Mouse (Mus musculus): ENCODE results near the gene Wdr34. TPM values are rescaled to one million over a fixed set of nuclear protein-coding genes. Genes with fewer than 3 reads are reported as not detected.

The Wdr34 gene
- polyA plus RNA-seq (2015; fragmentation: Nextera tagmentation; extraction: Ambion mirVana) = 5.3 and 5.7 TPM in 2 replicates

- peaks cover 9% of the 10 kb centered on the region for H3K4me1 ChIP-seq (ENCODE audit: control insufficient read depth, low read depth, low read length)
- H3K36me3 ChIP-seq (ENCODE audit: control insufficient read depth, insufficient read depth) = no peaks in the 10 kb centered on the region
- no peaks in the 10 kb centered on the region for H3K9me3 ChIP-seq (replicated peaks; ENCODE audit: control insufficient read depth, low read length)
- no peaks in the 10 kb centered on the region for H3K27me3 ChIP-seq (ENCODE audit: control insufficient read depth, insufficient read depth, low read depth, low read length)
- peak within 1 kb of the TSS; percentile 71 for H3K9ac ChIP-seq (ENCODE audit: low read depth, low read length)
- H3K4me3 ChIP-seq (ENCODE audit: low read depth, low read length) = peak within 1 kb of the TSS; percentile 74
- H3K4me2 ChIP-seq (ENCODE audit: low read depth, low read length) = peak within 1 kb of the TSS; percentile 90
- peak; percentile 96 for ATAC-seq (ENCODE audit: low read depth)
- under 1% methylated on average over 54 of the region's 54 CpGs for WGBS (ENCODE audit: insufficient replicate concordance)
- peak within 1 kb of the TSS; percentile 89 for H3K27ac ChIP-seq (ENCODE audit: low read length)
Observed at GRCm38 (mm10) chr2:30048699-30049388, at the start of gene Wdr34. Gene Wdr34 (minus strand): TSS chr2:30048881.

- Histone ChIP-seq H3K4me1 (ENCODE audit: control insufficient read depth, low read depth, low read length) (peaks cover 34% of the 10 kb centered on the region), H3K4me3 (ENCODE audit: low read depth, low read length) (no peak overlapping the region), H3K27ac (ENCODE audit: low read length) (no peak overlapping the region), H3K9ac (ENCODE audit: low read depth, low read length) (no peak overlapping the region), H3K27me3 (ENCODE audit: control insufficient read depth, insufficient read depth, low read depth, low read length) (no peaks in the 10 kb centered on the region), H3K9me3 (replicated peaks; ENCODE audit: control insufficient read depth, low read length) (no peaks in the 10 kb centered on the region), H3K4me2 (ENCODE audit: low read depth, low read length) (no peak overlapping the region), H3K36me3 (ENCODE audit: control insufficient read depth, insufficient read depth) (peaks cover 2% of the 10 kb centered on the region)
- 60% methylated on average over 2 of the region's 2 CpGs for WGBS (ENCODE audit: insufficient replicate concordance)
- ATAC-seq (ENCODE audit: low read depth) = no peak
Observed at GRCm38 (mm10) chr2:30095882-30096527, 47.3 kb upstream of the Wdr34 start.

DNA sequence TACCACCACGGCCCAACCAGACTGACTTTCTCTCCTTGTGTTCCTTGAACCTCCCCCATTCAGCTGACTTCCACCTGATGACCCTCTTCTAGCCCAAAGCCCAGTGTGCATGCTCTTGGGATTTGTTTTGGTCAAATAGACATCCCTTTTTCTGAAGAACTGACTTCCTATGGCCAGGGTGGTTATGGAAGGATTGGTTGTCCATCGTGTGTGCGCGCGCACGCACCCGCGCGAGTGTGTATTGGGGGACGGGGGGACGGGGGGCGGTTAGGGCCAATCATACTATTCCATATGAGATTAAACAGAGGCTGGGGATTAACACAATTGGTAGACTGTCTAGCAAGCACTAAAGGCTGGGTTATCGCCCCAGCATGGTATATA, 45.5 kb upstream of the Wdr34 start:
- H3K4me1 ChIP-seq (ENCODE audit: control insufficient read depth, low read depth, low read length) = peaks cover 26% of the 10 kb centered on the region
- under 1% methylated on average over 13 of the region's 13 CpGs for WGBS (ENCODE audit: insufficient replicate concordance)
- H3K9ac ChIP-seq (ENCODE audit: low read depth, low read length) = peak overlapping the region; percentile 70
- no peak for ATAC-seq (ENCODE audit: low read depth)
- peak overlapping the region; percentile 95 for H3K4me3 ChIP-seq (ENCODE audit: low read depth, low read length)
- no peaks in the 10 kb centered on the region for H3K27me3 ChIP-seq (ENCODE audit: control insufficient read depth, insufficient read depth, low read depth, low read length)
- H3K4me2 ChIP-seq (ENCODE audit: low read depth, low read length) = peak overlapping the region; percentile 96
- no peaks in the 10 kb centered on the region for H3K36me3 ChIP-seq (ENCODE audit: control insufficient read depth, insufficient read depth)
- H3K27ac ChIP-seq (ENCODE audit: low read length) = peak overlapping the region; percentile 68
- no peaks in the 10 kb centered on the region for H3K9me3 ChIP-seq (replicated peaks; ENCODE audit: control insufficient read depth, low read length)

- under 1% methylated on average over 51 of the region's 51 CpGs for WGBS (ENCODE audit: insufficient replicate concordance)
- H3K4me2 ChIP-seq (ENCODE audit: low read depth, low read length) = peak within 1 kb of the TSS; percentile 96
- peak within 1 kb of the TSS; percentile 75 for H3K27ac ChIP-seq (ENCODE audit: low read length)
- H3K36me3 ChIP-seq (ENCODE audit: control insufficient read depth, insufficient read depth) = no peaks in the 10 kb centered on the region
- H3K4me1 ChIP-seq (ENCODE audit: control insufficient read depth, low read depth, low read length) = peaks cover 24% of the 10 kb centered on the region
- H3K9ac ChIP-seq (ENCODE audit: low read depth, low read length) = peak within 1 kb of the TSS; percentile 92
- H3K4me3 ChIP-seq (ENCODE audit: low read depth, low read length) = peak within 1 kb of the TSS; percentile 95
- no peaks in the 10 kb centered on the region for H3K9me3 ChIP-seq (replicated peaks; ENCODE audit: control insufficient read depth, low read length)
- H3K27me3 ChIP-seq (ENCODE audit: control insufficient read depth, insufficient read depth, low read depth, low read length) = no peaks in the 10 kb centered on the region
- ATAC-seq (ENCODE audit: low read depth) = peak; percentile 99
Observed at GRCm38 (mm10) chr2:30093471-30094207, 45.0 kb upstream of the Wdr34 start, which contains the start of gene Zdhhc12. Gene Zdhhc12 (minus strand): TSS chr2:30093648.

DNA sequence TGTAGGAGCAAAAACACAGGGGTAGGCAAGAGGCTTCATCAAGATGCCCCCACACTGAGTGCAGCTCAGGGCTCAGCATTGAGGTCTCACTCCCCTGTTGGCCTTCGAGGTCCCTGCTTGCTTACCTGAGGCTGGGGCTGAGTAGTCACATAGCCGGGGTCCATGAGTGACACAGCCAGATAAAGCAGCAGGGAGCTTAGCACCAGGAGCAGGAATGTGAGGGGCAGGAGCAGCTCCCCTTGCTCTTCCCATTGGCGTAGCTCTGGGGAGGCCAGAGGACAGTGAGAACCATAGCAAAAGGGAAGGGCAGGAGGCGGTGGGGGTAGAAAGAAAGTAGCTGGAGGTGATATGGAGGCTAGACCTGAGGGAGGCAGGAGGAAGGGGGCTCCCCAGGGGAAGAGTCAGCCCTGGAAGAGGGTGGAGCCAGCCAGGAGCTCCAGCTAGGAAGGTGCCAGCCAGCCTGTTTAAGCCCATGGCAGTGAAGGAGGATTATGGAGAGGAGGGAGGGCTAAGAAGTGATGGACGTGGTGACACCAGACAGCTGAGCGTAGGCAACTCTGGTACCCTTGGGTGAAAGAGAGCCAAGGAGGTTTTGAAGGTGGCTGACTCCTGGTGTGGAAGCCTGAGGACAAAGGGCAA, 43.7 kb upstream of the Wdr34 start:
- Histone ChIP-seq H3K9me3 (replicated peaks; ENCODE audit: control insufficient read depth, low read length) (no peaks in the 10 kb centered on the region), H3K36me3 (ENCODE audit: control insufficient read depth, insufficient read depth) (no peaks in the 10 kb centered on the region), H3K9ac (ENCODE audit: low read depth, low read length) (peak overlapping the region; percentile 92), H3K4me2 (ENCODE audit: low read depth, low read length) (peak overlapping the region; percentile 96), H3K27ac (ENCODE audit: low read length) (no peak overlapping the region; the same call in 1 of the 2 replicates), H3K4me3 (ENCODE audit: low read depth, low read length) (peak overlapping the region; percentile 95), H3K27me3 (ENCODE audit: control insufficient read depth, insufficient read depth, low read depth, low read length) (no peaks in the 10 kb centered on the region), H3K4me1 (ENCODE audit: control insufficient read depth, low read depth, low read length) (peaks cover 24% of the 10 kb centered on the region)
- no peak for ATAC-seq (ENCODE audit: low read depth)
- 53% methylated on average over 6 of the region's 6 CpGs for WGBS (ENCODE audit: insufficient replicate concordance)

DNA sequence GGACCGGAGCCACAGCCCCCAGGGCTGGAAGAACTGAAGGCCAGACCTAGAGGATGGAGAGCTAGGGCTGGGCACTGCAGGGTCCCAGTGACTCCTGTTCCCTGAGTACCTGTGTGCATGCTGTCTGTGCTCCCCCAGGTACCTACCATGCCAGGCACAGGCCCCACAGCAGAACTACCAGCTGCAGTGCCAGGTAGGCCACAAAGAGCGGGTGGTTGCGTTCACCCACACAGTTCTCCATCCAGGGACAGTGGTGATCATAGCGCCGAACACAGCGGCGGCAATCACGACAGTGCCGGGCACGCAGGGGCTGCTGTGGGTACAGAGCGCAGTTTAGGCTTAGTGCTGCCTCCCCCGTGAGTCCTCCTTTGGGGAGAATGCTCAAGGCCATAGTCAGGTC, 42.8 kb upstream of the Wdr34 start:
- H3K27ac ChIP-seq (ENCODE audit: low read length) = no peak overlapping the region
- no peak overlapping the region for H3K9ac ChIP-seq (ENCODE audit: low read depth, low read length)
- 94% methylated on average over 12 of the region's 12 CpGs for WGBS (ENCODE audit: insufficient replicate concordance)
- no peaks in the 10 kb centered on the region for H3K27me3 ChIP-seq (ENCODE audit: control insufficient read depth, insufficient read depth, low read depth, low read length)
- no peaks in the 10 kb centered on the region for H3K9me3 ChIP-seq (replicated peaks; ENCODE audit: control insufficient read depth, low read length)
- H3K4me3 ChIP-seq (ENCODE audit: low read depth, low read length) = no peak overlapping the region
- no peak for ATAC-seq (ENCODE audit: low read depth)
- H3K4me2 ChIP-seq (ENCODE audit: low read depth, low read length) = no peak overlapping the region
- no peaks in the 10 kb centered on the region for H3K36me3 ChIP-seq (ENCODE audit: control insufficient read depth, insufficient read depth)
- peaks cover 24% of the 10 kb centered on the region for H3K4me1 ChIP-seq (ENCODE audit: control insufficient read depth, low read depth, low read length)

- no peak overlapping the region for H3K9ac ChIP-seq (ENCODE audit: low read depth, low read length)
- no peaks in the 10 kb centered on the region for H3K27me3 ChIP-seq (ENCODE audit: control insufficient read depth, insufficient read depth, low read depth, low read length)
- H3K4me3 ChIP-seq (ENCODE audit: low read depth, low read length) = no peak overlapping the region
- H3K9me3 ChIP-seq (replicated peaks; ENCODE audit: control insufficient read depth, low read length) = no peaks in the 10 kb centered on the region
- no peaks in the 10 kb centered on the region for H3K36me3 ChIP-seq (ENCODE audit: control insufficient read depth, insufficient read depth)
- no peak overlapping the region for H3K4me2 ChIP-seq (ENCODE audit: low read depth, low read length)
- WGBS (ENCODE audit: insufficient replicate concordance) = 72% methylated on average over 4 of the region's 4 CpGs
- H3K27ac ChIP-seq (ENCODE audit: low read length) = no peak overlapping the region
- no peak for ATAC-seq (ENCODE audit: low read depth)
- peaks cover under 1% of the 10 kb centered on the region for H3K4me1 ChIP-seq (ENCODE audit: control insufficient read depth, low read depth, low read length)
Observed at GRCm38 (mm10) chr2:30087310-30087709, 38.6 kb upstream of the Wdr34 start.

- H3K36me3 ChIP-seq (ENCODE audit: control insufficient read depth, insufficient read depth) = no peaks in the 10 kb centered on the region
- no peak for ATAC-seq (ENCODE audit: low read depth)
- H3K4me3 ChIP-seq (ENCODE audit: low read depth, low read length) = no peak overlapping the region
- H3K4me2 ChIP-seq (ENCODE audit: low read depth, low read length) = no peak overlapping the region
- 57% methylated on average over 12 of the region's 12 CpGs for WGBS (ENCODE audit: insufficient replicate concordance)
- no peak overlapping the region for H3K27ac ChIP-seq (ENCODE audit: low read length)
- H3K4me1 ChIP-seq (ENCODE audit: control insufficient read depth, low read depth, low read length) = no peaks in the 10 kb centered on the region; the same call in 1 of the 2 replicates
- no peak overlapping the region for H3K9ac ChIP-seq (ENCODE audit: low read depth, low read length)
- no peaks in the 10 kb centered on the region for H3K9me3 ChIP-seq (replicated peaks; ENCODE audit: control insufficient read depth, low read length)
- no peaks in the 10 kb centered on the region for H3K27me3 ChIP-seq (ENCODE audit: control insufficient read depth, insufficient read depth, low read depth, low read length)
Observed at GRCm38 (mm10) chr2:30084632-30085031, 36.0 kb upstream of the Wdr34 start.
